Mouse (Mus musculus) megakaryocyte-erythroid progenitor cell, adult 5 weeks (primary cell): ENCODE measurements around the gene Atxn7l3. TPM values are rescaled to one million over a fixed set of nuclear protein-coding genes. Genes with fewer than 3 reads are reported as not detected.

ENCODE experiments used
- polyA plus RNA-seq: library from polyadenylated mRNA; stranded (reverse); fragments of >175 nt; gene quantifications from 2 replicates; pipeline ENCODE4 v1.2.3, GENCODE M21; 2012

Atxn7l3 gene
- 94.8 and 103 TPM in 2 replicates for polyA plus RNA-seq

DNA sequence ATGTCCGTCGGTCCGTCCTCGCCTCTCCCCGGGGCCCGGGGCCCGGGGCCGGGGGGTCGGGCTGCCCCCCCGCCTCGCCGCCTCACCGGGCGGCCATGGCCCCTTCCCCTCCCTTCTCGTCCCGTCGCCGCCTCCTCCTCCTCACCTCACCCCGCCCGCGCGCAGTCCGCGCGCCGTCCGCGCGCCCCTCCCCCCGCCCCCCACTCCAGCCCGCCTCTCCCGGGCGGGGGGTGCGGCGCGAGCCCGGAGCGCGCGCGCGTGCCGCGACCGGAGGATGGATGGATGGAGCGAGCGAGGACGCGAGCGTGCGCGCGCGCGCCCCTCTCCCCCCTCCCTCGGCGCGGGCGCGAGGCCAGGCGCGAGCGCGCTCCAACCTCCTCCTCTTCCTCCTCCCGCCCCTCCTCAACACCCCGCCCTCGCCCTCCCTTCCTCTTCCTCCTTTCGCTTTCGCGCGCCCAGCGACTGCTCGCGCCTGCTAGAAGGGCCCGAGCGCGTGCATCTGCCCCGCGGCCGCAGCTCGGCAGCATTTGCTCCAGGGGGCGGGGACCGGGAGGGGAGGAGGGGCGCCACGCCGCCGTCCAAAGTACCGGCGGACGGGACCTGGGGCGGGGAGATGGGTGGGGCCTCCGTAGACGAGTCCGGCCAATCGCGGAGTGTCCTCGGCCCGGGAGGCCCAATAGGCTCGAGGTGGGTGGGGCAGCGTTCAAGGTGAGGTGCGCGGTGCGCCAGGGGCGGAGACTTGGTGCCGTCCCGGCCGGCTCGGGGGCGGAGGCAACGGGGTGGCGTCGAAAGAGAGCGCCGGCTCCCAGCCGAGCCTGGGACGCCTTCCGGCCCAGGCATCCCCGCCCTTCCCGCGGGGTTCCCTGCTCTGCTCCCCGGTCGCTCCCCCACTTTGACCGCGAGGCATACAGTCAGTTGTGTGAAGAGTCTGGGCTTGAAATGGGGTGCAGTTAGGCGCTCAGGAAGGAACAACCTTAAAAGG lies at the start of gene Atxn7l3:
Gene Atxn7l3 (minus strand): TSS at position 141 of the 982 bp plus-strand sequence.

DNA sequence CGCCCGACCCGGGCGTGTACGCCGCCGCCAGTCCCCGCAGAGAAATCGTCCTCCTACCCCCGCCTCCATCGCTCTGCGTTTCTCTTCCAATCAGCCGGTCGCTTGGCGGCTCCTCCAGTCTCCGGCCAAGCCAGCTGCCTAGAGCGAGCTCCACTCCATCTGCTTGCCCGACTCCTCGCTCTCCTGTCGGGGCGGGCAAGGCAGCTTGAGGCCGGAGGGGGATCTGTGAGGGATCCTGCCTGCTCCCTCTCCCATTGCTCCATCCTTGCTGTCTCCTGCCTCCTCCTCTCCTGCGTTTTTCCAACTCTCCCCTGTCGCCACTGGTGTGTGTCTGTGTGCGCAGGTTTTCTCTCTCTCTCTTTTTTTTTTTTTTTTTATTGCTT lies 23.0 kb upstream of the Atxn7l3 start, which contains the start of gene Ubtf:
Gene Ubtf (minus strand): TSS at position 333 of the 383 bp plus-strand sequence.

DNA sequence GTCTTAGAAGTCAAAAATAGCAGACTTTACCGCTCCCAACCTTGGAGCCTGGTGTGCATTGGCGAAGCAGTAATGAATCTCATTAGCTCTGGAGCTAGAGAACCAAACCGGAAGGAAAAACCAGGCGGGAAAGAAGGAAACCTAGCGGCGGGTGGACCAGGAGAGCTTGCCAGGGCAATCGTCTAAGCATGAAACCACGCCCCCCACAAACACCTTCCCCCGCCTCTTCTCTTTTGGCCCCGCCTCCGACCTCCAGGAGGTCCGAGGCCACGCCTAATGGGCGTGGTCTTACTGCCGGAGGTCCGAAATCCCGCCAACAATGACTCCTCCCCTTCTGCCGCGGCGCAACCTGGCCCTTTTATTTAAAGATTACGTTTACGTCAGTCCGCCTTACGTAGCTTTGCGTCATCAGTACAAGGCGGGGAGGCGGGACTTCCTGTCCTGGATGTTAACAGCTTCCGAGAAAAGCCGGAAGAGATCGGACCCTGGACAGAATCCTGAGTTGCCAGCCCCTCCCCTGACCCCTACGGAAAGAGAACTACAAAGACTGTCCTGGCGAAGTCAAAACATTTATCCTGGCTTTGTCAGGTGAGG lies 11.8 kb downstream of the Atxn7l3 start, which contains the start of gene Tmub2:
Gene Tmub2 (plus strand): TSS at position 431 of the 594 bp plus-strand sequence.

DNA sequence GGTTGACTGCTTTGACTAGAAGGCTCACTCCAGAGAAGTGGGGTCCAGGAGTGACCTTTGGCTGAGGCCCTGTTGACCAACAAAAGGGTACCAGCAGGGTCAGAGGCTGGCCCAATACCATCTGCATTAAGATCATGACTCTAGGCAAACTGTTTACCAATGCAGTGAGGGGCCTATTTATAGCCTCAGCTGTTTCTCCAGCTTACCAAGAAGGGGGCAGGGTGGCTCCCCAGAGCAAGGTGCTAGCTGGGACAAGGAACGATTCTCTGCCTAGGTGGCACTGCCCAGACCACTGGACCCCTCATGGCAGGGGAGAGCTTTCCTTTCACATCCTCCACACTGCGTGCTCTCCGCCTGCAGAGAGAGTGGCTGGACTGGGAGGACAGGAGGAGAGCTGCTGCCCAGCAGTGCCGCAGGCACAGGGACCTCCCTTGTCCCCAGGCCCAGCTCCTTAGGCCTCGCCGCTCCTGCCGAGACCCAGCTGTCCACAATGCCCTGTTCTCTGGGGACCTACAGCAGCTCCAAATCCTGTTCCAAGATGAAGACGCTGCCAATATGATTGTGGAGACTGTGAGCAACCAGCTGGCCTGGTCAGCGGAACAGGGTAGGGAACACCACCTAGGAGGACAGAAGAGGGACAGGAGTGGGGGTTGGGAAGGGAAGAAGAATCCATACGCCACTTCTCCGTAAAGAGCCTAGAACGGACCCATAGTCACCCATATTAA lies 27.7 kb downstream of the Atxn7l3 start, which contains the start of gene Asb16:
Gene Asb16 (plus strand): TSS at position 224 of the 725 bp plus-strand sequence.

DNA sequence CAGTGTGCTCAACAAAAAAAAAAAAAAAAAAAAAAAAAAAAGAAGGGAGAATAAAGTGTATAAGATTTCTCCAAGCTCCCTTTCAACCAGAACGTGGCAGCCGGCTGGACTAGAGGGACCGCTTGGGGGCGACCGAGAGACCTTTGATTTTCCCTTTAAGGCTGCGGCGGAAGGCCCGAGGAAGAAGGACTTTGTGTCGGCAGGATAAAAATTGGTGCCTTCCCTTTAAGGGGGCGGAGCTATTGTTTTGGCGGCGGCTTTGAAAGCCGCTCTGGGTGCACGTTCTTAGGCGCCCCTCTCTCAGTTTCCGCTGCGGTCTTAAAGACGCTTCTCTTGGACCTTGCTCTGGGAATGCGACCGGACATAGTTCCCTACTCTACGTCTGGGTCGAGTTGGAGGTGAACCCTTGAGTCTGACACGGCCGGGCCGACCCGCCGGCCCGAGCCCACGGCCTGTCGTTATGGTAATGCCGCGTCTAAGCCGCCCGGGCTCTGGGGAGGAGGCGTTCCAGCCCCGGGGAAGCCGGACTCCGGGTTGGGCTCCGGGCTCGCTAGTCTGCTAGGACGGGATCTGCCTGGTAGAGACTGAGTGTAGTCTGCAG lies 47.7 kb downstream of the Atxn7l3 start, which contains the start of gene BC030867:
Gene BC030867 (plus strand): TSS at position 253 of the 601 bp plus-strand sequence.

Other genes with a start within 250 kb of the Atxn7l3 start
- gene Mpp2, start 208.1 kb downstream of the Atxn7l3 start, polyA plus RNA-seq: 2.4 TPM in 2 replicates
- gene Ppy, start 195.3 kb downstream of the Atxn7l3 start, polyA plus RNA-seq: not detected in 2 replicates
- not detected in 2 replicates for gene Pyy, start 188.8 kb downstream of the Atxn7l3 start, polyA plus RNA-seq
- 1.1 and 1.3 TPM in 2 replicates for gene Nags, start 151.1 kb downstream of the Atxn7l3 start, polyA plus RNA-seq
- 7.9 and 11.8 TPM in 2 replicates for gene Tmem101, start 140.2 kb downstream of the Atxn7l3 start, polyA plus RNA-seq
- gene Lsm12, start 111.3 kb downstream of the Atxn7l3 start, polyA plus RNA-seq: 97.8 and 116 TPM in 2 replicates
- 57.4 and 70.2 TPM in 2 replicates for gene G6pc3, start 107.0 kb downstream of the Atxn7l3 start, polyA plus RNA-seq
- 158 and 159 TPM in 2 replicates for gene Hdac5, start 66.5 kb downstream of the Atxn7l3 start, polyA plus RNA-seq
- gene BC030867, start 47.7 kb downstream of the Atxn7l3 start, polyA plus RNA-seq: 8.4 and 10.1 TPM in 2 replicates
- gene Asb16, start 27.9 kb downstream of the Atxn7l3 start, polyA plus RNA-seq: 0.81 and 1.0 TPM in 2 replicates
- 36.1 and 37.7 TPM in 2 replicates for gene Tmub2, start 11.7 kb downstream of the Atxn7l3 start, polyA plus RNA-seq
- gene Ubtf, start 23.1 kb upstream of the Atxn7l3 start, polyA plus RNA-seq: 161 and 212 TPM in 2 replicates
- 2.7 and 4.3 TPM in 2 replicates for gene Slc4a1, start 69.6 kb upstream of the Atxn7l3 start, polyA plus RNA-seq
- 1.8 and 3.5 TPM in 2 replicates for gene Rundc3a, start 96.8 kb upstream of the Atxn7l3 start, polyA plus RNA-seq
- gene Slc25a39, start 111.3 kb upstream of the Atxn7l3 start, polyA plus RNA-seq: 222 and 234 TPM in 2 replicates
- 72.3 and 103 TPM in 2 replicates for gene Grn, start 133.7 kb upstream of the Atxn7l3 start, polyA plus RNA-seq
- 4.1 and 7.0 TPM in 2 replicates for gene Fam171a2, start 151.1 kb upstream of the Atxn7l3 start, polyA plus RNA-seq
- 113 and 212 TPM in 2 replicates for gene Itga2b, start 173.5 kb upstream of the Atxn7l3 start, polyA plus RNA-seq